Mouse (Mus musculus) hindbrain, embryonic 14.5 days (tissue): Measurements from ENCODE around the gene Crat. TPM values are rescaled to one million over a fixed set of nuclear protein-coding genes. Genes with fewer than 3 reads are reported as not detected.

ENCODE experiments used
- ATAC-seq: fragments of 200-750 bp; cut with Nextera tagmentation; 2 replicates; pipeline ENCODE4 v1.8.0; 2017; ENCODE audit warnings: moderate number of reproducible peaks, mild to moderate bottlenecking, moderate TSS enrichment, moderate library complexity; ENCODE audit not compliant: low FRiP score
- DNase-seq: peaks from one replicate; pipeline ENCODE4 v3.0.0-alpha.2; 2015; ENCODE audit warnings: low spot score
- H3K27ac ChIP-seq: fragments of 300-500 bp; sonication (generic); 2 replicates; pipeline ENCODE4 v1.5.1; 2014; ENCODE audit warnings: mild to moderate bottlenecking, moderate library complexity
- H3K27me3 ChIP-seq: fragments of 300-500 bp; sonication (generic); 2 replicates; pipeline ENCODE4 v1.6.1; 2014; ENCODE audit warnings: mild to moderate bottlenecking, low read length, mixed read lengths; ENCODE audit not compliant: control insufficient read depth, insufficient read depth
- H3K36me3 ChIP-seq: fragments of 300-500 bp; sonication (generic); replicated peaks from 2 replicates; pipeline ENCODE4 v1.6.1; 2014; ENCODE audit not compliant: control insufficient read depth, insufficient read depth
- H3K4me1 ChIP-seq: fragments of 300-500 bp; sonication (generic); replicated peaks from 2 replicates; pipeline ENCODE4 v1.6.1; 2014; ENCODE audit warnings: antibody characterized with exemption, low read length, mixed read lengths; ENCODE audit not compliant: control insufficient read depth, insufficient read depth
- H3K4me2 ChIP-seq: fragments of 300-500 bp; sonication (generic); replicated peaks from 2 replicates; pipeline ENCODE4 v1.6.1; 2014; ENCODE audit warnings: mild to moderate bottlenecking, moderate library complexity
- H3K4me3 ChIP-seq: fragments of 300-500 bp; sonication (generic); replicated peaks from 2 replicates; pipeline ENCODE4 v1.5.1; 2014; ENCODE audit warnings: mild to moderate bottlenecking, low read length
- H3K9ac ChIP-seq: fragments of 300-500 bp; sonication (generic); 2 replicates; pipeline ENCODE4 v1.6.1; 2014
- H3K9me3 ChIP-seq: fragments of 300-500 bp; sonication (generic); 2 replicates; pipeline ENCODE4 v1.6.1; 2016; ENCODE audit warnings: low read length; ENCODE audit not compliant: control insufficient read depth
- WGBS: fragments of 180-500 bp; shearing (Covaris S2); extraction: QIAGEN DNeasy Blood & Tissue Kit; methylation state at CpG from one replicate; pipeline ENCODE4 v1.1.7; 2014; 5-methylcytosine and 5-hydroxymethylcytosine counted together
- polyA plus RNA-seq: library from polyadenylated mRNA; unstranded; fragments of >200 nt; fragmentation: Nextera tagmentation; extraction: Ambion mirVana; gene quantifications from 2 replicates; pipeline ENCODE4 v1.2.1, GENCODE M21; 2014

Crat gene
- polyA plus RNA-seq, 1 experiment from 2014 or later = 30.3 TPM

DNA sequence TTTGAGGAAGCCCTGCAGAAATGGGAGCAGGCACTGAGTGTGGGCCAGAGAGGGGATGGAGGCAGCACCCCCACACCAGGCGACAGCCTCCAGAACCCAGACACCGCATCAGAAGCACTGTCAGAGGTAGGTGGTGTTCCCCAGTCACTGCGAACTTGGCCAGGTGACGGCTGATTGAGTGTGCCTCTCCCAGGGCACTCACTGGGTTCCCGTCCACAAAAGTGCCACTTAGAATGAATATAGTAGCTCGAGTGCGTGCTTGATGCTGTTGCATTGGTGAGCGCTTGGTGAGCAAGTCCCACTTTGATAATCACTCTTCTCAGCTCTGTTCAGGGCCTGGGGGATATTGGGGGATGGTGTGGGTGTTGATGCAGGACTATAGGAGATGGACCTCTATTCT is 44.1 kb downstream of the Crat start:
- 98% methylated on average over 8 of the region's 8 CpGs for WGBS
- no peak overlapping the region for H3K4me3 ChIP-seq
- no peak overlapping the region for H3K9ac ChIP-seq
- no peaks in the 10 kb centered on the region for H3K27me3 ChIP-seq
- peaks cover 96% of the 10 kb centered on the region for H3K36me3 ChIP-seq
- H3K4me1 ChIP-seq = no peaks in the 10 kb centered on the region
- no peak overlapping the region for H3K4me2 ChIP-seq
- H3K9me3 ChIP-seq = no peaks in the 10 kb centered on the region
- no peak for ATAC-seq
- no peak for DNase-seq
- H3K27ac ChIP-seq = no peak overlapping the region

DNA sequence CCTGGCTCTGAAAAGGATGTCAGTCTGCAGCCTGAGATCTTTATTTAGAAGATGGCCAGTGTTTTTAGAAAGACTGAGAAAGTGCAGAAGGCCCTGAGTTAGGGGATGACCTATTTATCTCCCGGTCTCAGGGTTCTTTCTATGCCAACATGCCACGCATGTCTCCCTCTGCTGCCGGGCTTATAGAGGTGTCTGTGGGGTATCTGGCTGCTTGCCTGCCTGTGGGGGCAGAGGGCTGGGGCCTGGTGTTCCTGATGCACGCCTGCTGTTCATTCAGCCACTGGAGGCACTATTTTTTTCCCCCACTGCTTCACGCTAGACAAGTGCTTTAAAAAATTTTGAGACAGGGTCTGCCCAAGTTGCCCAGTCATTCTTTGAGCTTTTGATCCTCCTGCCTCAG is 49.4 kb downstream of the Crat start:
- DNase-seq (no peak), ATAC-seq (no peak)
- Histone ChIP-seq H3K27ac (no peak overlapping the region), H3K4me3 (no peak overlapping the region), H3K4me1 (peaks cover 14% of the 10 kb centered on the region), H3K4me2 (no peak overlapping the region), H3K36me3 (peaks cover 46% of the 10 kb centered on the region), H3K9me3 (no peaks in the 10 kb centered on the region), H3K9ac (no peak overlapping the region), H3K27me3 (no peaks in the 10 kb centered on the region)
- WGBS = 71% methylated on average over 5 of the region's 5 CpGs

DNA sequence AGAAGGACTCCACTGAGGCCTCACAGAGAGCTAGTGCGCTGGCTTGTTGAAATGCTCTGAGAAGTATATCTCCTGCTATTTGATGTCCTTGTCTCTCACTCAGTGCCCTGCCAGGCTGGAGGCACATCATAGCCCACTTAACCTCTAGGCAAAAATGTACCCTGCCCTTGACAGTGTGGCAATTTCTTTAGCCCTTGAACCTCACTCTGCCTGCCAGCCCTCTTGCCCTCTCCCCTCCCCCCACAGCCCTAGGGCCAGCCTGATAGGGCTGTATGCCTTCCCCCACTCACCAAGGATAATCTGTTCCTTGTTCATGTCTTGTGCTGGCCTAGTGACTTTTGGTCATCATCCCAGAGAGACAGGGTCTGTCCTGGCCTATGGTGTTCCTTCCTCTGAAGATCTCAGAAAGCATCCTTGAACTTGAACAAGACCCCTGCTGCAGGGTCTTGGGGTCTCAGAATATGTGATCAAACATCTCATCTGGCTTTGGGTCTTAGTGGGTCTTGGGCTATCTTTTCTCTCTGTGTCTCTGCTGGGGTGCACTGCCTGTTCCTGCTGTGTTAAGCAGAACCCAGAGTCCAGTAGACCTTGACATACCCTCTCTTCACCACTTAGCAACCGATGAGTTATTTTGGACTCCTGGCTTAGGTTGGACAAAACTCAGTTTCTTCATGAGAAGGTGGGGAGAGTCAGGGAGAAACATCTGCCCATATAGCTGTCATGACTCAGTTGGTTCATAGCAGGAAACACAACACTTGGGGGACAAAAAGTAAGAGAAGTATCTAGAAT is 50.1 kb downstream of the Crat start:
- no peak for DNase-seq
- Histone ChIP-seq H3K4me3 (peak overlapping the region; percentile 73), H3K9ac (peak overlapping the region; percentile 84), H3K27ac (no peak overlapping the region), H3K9me3 (no peaks in the 10 kb centered on the region), H3K36me3 (peaks cover 39% of the 10 kb centered on the region), H3K4me1 (peaks cover 14% of the 10 kb centered on the region), H3K4me2 (peak overlapping the region; percentile 89), H3K27me3 (no peaks in the 10 kb centered on the region)
- ATAC-seq = no peak
- WGBS = 88% methylated on average over 2 of the region's 2 CpGs

DNA sequence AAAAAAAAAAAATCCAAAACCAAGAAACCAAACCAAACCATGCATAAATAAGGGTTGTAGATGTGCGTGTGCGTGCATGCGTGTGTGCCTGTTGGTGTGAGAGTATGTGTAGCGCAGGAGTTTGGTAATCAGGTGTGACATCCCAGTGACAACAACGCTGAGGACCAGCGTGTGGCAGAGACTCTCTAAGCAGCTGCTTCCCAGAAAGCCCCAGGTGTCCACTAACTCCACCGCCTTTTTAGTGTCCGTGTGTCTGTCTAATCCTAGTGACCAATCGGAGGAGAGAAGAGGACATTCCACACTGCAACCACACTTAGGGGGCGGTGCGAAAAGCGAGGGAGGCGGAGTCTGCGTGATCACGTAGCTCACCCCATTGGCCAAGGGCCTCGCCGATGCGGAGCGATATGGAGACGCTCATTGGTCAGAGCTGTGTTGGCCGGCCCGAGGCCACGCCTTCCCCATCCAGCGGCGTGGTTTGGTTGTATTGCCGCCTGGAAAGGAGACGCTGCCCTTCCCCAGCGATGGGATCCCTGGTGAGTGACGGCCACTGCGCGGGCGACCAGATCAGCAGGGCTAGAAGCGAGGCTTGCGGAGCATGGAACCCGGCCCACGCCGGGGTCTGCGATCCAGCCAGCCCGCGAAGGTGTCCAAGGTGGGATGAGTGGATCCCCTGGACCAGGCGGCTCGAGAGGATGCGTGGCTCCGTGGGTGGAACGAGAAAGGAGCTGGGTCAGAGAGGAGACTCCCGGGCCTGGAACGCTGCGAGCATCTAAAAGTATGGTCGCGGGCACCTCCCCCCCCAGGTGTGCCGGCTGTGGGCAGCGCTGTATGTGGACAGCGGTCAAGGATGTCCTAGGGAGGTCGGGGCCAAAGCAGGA is 51.6 kb downstream of the Crat start, which contains the start of gene Miga2:
Miga2 (plus strand) TSS at position 461 of the 878 bp plus-strand sequence.
- Histone ChIP-seq H3K9me3 (no peaks in the 10 kb centered on the region), H3K4me2 (peak within 1 kb of the TSS; percentile 89), H3K36me3 (peaks cover 24% of the 10 kb centered on the region), H3K4me1 (peaks cover 14% of the 10 kb centered on the region), H3K4me3 (peak within 1 kb of the TSS; percentile 73), H3K27me3 (no peaks in the 10 kb centered on the region), H3K27ac (peak within 1 kb of the TSS; percentile 75), H3K9ac (peak within 1 kb of the TSS; percentile 84)
- ATAC-seq (peak; percentile 98), DNase-seq (peak; percentile 98)
- 0% methylated on average over 54 of the region's 54 CpGs for WGBS

DNA sequence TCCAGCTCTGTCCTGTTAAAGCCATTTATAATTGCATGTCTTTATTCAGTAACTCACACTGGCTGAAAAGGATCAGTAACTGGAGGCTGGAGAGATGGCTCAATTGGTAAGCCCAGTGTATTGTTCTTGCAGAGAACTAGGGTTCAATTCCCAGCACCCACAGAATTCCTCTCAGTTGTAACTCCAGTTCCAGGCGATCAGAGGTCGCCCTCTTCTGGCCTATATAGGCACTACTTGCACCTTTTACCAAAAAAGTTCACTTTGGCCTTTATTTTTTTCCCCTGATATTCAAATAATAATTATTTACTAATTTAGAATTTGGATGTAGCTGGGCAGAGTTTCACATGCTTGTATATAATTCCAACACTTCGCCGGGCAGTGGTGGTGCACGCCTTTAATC is 52.7 kb downstream of the Crat start:
- ATAC-seq (no peak), DNase-seq (no peak)
- WGBS = 72% methylated on average over 5 of the region's 5 CpGs
- H3K9ac ChIP-seq = no peak overlapping the region
- H3K4me1 ChIP-seq = peaks cover 22% of the 10 kb centered on the region
- no peak overlapping the region for H3K4me3 ChIP-seq
- peaks cover 13% of the 10 kb centered on the region for H3K36me3 ChIP-seq
- no peak overlapping the region for H3K27ac ChIP-seq
- H3K4me2 ChIP-seq = no peak overlapping the region
- no peaks in the 10 kb centered on the region for H3K27me3 ChIP-seq
- H3K9me3 ChIP-seq = no peaks in the 10 kb centered on the region

DNA sequence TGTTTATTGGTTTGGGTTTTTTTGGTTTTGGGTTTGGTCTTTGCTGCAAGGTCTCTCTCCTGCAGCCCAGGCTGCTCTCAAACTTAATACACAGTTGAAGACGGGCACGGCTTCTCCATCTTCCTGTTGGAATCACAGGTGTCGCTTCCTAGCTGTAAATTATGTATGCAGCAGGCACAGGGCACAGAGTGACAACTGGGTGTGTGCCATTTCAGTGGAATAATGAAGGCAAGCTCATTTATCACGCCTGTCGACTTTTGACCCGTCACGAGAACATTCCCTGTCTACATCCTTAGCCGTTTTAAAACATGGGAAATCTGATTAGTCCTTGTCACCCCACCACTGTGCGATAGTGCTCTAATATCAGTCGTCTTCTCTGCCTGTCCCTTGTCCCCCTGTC is 55.0 kb downstream of the Crat start:
- DNase-seq (no peak), ATAC-seq (no peak)
- no peak overlapping the region for H3K27ac ChIP-seq
- peaks cover 30% of the 10 kb centered on the region for H3K4me1 ChIP-seq
- no peak overlapping the region for H3K9ac ChIP-seq
- no peaks in the 10 kb centered on the region for H3K36me3 ChIP-seq
- no peak overlapping the region for H3K4me2 ChIP-seq
- 41% methylated on average over 10 of the region's 10 CpGs for whole genome bisulfite sequencing
- H3K4me3 ChIP-seq = no peak overlapping the region
- no peaks in the 10 kb centered on the region for H3K9me3 ChIP-seq
- no peaks in the 10 kb centered on the region for H3K27me3 ChIP-seq

DNA sequence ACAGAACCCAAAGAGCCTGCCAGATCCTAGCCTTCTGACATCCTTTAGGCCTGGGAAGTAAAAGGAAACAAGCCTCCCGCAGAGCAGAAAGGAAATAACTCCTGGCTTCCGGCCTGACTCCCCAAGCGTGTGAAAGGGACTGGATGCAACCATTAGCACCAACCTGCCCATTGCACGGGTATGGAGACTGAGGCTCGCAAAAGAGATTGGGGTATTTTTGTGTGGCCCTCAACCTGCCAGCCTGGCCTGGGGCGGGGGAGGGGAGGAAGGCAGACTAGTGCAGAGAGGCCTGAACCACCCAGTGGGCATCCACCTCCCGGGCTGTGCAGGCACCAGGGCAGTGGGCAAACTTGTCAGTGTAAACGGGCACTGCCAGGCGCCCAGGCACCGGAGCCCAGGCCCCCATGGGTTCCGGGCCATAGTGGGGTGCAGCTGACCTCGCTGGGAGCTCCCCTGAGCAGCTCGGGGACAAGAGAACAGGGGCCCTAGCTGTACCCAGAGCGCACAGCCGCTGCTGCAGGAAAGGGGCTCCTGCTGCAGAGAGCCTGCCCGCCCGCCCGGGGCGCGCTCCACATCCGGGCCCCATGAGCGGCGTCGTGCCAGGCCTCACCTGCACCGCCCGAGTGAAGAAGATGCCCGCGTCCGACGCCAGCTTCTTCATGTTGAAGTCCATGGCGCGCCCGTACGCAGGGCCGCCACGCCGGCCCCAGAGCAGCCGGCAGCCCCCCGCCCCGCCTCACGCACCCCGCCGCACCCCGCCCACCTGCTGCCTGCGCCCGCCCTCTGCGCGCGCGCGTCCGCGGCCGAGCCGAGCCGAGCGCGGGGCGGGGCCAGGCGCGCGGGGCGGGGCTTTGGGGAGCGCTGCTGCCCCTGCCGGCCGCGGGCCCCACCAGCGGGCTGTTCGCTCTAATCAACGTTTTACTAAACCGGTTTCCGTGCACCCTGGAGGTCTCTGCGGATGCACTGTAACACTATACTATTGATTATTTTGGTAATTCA is 56.8 kb downstream of the Crat start, which contains the start of gene Sh3glb2:
Sh3glb2 (minus strand) TSS at position 805 of the 999 bp plus-strand sequence.
- H3K9ac ChIP-seq = peak within 1 kb of the TSS; percentile 87
- 2% methylated on average over 65 of the region's 73 CpGs for WGBS
- H3K4me1 ChIP-seq = peaks cover 19% of the 10 kb centered on the region
- H3K36me3 ChIP-seq = peaks cover 6% of the 10 kb centered on the region
- H3K4me2 ChIP-seq = peak within 1 kb of the TSS; percentile 94
- peak within 1 kb of the TSS; percentile 62 for H3K4me3 ChIP-seq
- H3K9me3 ChIP-seq = no peaks in the 10 kb centered on the region
- peak within 1 kb of the TSS; percentile 77 for H3K27ac ChIP-seq
- no peaks in the 10 kb centered on the region for H3K27me3 ChIP-seq
- peak; percentile 88 for DNase-seq
- ATAC-seq = peak; percentile 69

DNA sequence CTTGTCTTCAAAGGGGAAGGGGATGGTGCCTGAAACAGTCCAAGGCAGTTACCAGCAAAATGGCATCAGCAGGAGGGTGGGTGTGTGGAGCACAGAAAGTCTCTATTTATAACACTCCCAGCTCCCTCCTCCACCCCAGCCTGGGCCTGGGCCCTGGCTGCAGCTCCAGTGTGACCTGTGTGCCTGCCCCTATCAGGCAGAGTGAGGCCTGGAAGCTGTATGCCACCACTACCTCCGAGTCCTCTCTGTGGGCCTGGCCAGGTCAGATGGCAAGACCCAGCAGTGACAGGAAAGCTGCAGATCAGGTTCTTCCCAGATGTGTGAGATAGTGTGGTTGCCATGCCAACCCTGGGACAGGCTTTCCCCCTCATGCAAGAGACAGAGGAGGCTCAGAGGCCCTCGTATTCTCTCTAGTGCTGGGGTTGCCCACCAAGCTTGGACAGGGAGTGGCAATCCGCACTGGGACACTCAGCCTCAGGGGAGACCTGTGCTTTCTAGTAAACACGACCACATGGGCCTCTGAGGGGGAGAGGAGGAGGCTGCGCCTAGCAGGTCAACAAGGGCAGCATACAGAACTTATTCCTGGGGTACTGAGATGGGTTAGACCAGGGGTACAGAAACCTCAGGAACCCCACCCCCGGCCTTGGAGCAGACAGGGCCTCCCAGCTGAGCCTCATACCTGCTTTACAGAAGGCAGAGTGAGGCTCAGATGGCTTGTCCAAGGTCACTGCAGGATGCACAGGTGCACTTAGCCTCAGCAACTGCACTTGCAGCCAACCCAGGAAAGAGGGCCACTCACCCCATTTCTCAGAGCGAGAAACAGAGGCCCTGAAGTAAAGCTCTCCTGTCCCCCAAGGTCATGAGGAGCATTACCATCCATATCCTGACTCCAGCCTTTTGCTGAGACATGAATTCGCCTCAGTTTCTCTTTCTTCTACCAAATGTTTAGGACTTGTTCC is 57.8 kb downstream of the Crat start:
- H3K9me3 ChIP-seq = no peaks in the 10 kb centered on the region
- H3K4me3 ChIP-seq = peak overlapping the region; percentile 62
- H3K36me3 ChIP-seq = peaks cover 16% of the 10 kb centered on the region
- peak overlapping the region; percentile 94 for H3K4me2 ChIP-seq
- DNase-seq (no peak), ATAC-seq (no peak)
- H3K27me3 ChIP-seq = no peaks in the 10 kb centered on the region
- peaks cover 19% of the 10 kb centered on the region for H3K4me1 ChIP-seq
- no peak overlapping the region for H3K27ac ChIP-seq
- peak overlapping the region; percentile 87 for H3K9ac ChIP-seq
- WGBS = 62% methylated on average over 8 of the region's 8 CpGs
